Mouse (Mus musculus) left cerebral cortex, postnatal 36 days (tissue): ENCODE measurements around the gene Ppa1. TPM values are rescaled to one million over a fixed set of nuclear protein-coding genes. Genes with fewer than 3 reads are reported as not detected.
"Not testable (repeated sequence)": the region's sequence is repeated elsewhere in the genome, so short reads cannot be mapped to it uniquely, and the experiment has no call there.

Experiments used
- DNase-seq, 2 experiments: peaks; one replicate each; pipeline ENCODE4 v3.0.0; 2021 to 2022; ENCODE audit warnings: low spot score in 2 of 2, mixed read lengths in 1 of 2
- intact Hi-C: fragments of 180-260 bp; cut with DNase I; formaldehyde crosslinking; loops from one replicate; pipeline ENCODE4 v1.15.1; 2025
- total RNA-seq, 2 experiments: library from RNA; stranded (reverse); gene quantifications; 2 replicates each; pipeline ENCODE4 v1.2.3; 2021

Ppa1 gene
- total RNA-seq, result 100 to 1,000 TPM; 104 to 108 TPM

DNA sequence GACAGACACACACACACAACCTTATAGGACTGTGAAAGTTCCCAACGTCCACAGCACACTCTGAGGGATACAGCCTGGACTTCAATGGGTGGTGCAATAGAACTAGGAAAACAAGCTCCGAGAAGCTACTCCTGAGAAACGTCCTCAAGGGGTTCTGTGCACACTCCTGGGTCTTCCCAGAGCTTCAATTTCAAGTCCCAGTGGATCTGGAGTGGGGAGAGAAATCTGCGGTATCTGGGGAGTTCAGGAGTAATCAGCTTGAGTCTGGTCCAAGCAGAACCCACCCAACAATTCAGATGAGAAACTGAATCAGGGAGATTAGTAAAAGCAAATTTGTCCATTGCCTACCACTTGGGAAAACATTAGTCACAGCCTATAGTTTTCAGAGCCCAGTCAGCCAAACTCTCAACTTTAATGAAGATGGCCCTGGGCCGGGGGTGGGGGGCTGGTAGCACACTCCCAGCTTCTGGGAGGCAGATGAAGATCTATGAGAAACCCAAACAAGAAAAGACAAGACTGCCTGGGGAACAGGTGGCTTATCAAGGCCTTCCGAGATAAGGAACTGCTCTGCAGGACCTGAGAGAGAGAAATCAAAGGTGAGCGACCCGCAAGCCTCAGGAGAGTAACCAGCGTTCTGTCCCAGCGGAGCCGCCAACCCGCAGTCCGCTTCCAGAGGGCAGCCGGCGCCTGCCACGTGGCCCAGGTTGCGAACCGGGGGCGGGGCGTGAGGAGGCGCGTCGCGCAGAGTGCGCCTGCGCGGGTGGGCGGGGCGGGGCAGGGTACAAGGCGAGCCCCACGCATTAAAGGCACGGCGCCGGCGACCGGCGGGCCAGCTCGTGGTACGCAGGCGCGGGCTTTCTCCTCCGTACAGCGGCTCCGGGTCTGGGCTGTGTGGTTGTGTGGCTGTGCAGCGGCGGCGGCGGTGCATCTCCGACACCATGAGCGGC, at the start of gene Ppa1:
TSS of gene Ppa1 (plus strand) at position 763 of the 947 bp plus-strand sequence.
- peak; percentile 85 to 86 for DNase-seq
- intact Hi-C loops, result loop anchor here (5.0 kb wide), 1 partner anchor 171 kb away; the partner anchor contains the start of gene Lrrc20

- intact Hi-C loops, result no loop called here
Observed at GRCm38 (mm10) chr10:61599556-61600114, 48.7 kb upstream of the Ppa1 start.

GRCm38 (mm10) chr10:61602283-61603033, 45.9 kb upstream of the Ppa1 start:
- intact Hi-C loops, result loop anchor here (1.0 kb wide), 2 partner anchors 56 to 110 kb away; no protein-coding TSS in a partner anchor
- DNase-seq, result no peak

More at GRCm38 (mm10) chr10:61599556-61600114, 48.7 kb upstream of the Ppa1 start:
- no peak for DNase-seq

- no peak for DNase-seq
- intact Hi-C loops, result no loop called here
Observed at GRCm38 (mm10) chr10:61604376-61605065, 43.8 kb upstream of the Ppa1 start.

GRCm38 (mm10) chr10:61605381-61605780, 43.0 kb upstream of the Ppa1 start:
- DNase-seq, intact Hi-C loops: not testable (repeated sequence)

- peak in 1 of 2 experiments; percentile 22 for DNase-seq
- intact Hi-C loops, result no loop called here
Observed at GRCm38 (mm10) chr10:61605851-61606250, 42.5 kb upstream of the Ppa1 start.

- no peak for DNase-seq
- intact Hi-C loops, result no loop called here
Observed at GRCm38 (mm10) chr10:61608233-61608632, 40.1 kb upstream of the Ppa1 start.

GRCm38 (mm10) chr10:61610650-61611235, 37.6 kb upstream of the Ppa1 start:
- intact Hi-C loops, result no loop called here

DNA sequence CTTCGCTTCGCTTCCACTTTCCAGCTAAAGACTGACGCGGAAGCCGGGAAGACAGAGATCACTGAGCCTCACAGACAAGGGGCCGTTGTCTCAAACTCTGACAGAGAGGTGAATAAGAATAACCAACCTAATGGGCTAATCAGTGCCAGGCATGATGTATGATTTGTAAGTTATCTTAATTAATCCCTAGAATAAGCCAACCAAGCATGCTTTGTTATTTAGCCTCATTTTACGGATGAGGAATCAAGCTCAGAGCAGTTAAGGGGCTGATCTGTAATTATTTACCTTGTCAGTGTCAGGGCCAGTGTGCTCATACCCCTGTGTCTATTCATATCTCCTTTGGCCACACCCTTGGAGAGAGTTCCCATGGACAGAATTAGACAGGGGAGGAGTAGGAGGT, 34.0 kb upstream of the Ppa1 start:
- DNase-seq, result no peak
- intact Hi-C loops, result no loop called here

More at GRCm38 (mm10) chr10:61610650-61611235, 37.6 kb upstream of the Ppa1 start:
- DNase-seq, result no peak

GRCm38 (mm10) chr10:61618528-61618927, 29.8 kb upstream of the Ppa1 start:
- intact Hi-C loops, result no loop called here
- DNase-seq, result no peak

DNA sequence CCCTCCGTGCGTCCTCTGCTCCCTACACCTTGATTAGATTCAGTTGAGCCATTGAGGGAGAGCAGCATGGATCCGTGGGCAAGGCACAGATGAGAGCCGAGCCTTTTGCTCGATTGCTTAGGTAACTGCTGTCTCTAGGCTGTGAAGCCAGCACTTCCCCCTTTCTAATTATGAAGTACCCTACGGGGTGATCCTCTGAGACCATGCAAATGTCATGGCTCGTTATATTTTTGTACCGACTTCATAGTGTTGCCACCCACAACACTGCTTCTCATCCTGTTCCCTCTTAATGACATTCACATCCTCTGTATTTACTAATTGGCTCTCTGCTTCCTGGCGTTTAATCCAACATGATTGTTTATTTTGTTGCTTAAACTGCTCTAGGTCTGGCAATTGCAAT, 26.7 kb upstream of the Ppa1 start:
- DNase-seq, result no peak

DNA sequence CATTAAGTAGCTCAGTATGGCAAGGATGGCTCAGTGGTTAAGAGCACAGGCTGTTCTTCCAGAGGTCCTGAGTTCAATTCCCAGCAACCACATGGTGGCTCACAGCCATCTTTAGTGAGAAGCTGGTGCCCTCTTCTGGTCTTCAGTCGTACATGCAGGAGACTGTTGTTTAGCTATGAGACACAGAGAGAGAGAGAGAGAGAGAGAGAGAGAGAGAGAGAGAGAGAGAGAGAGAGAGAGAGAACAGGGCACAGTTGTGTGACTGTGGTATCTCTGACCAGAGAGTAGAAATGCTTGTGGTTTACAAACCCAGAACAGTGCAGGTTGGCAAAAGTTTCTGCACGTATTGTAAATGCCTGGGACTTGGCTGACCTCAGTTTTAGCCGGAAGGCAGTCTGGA, 24.5 kb upstream of the Ppa1 start:
- DNase-seq, intact Hi-C loops: not testable (repeated sequence)

More for the DNA sequence above, 26.7 kb upstream of the Ppa1 start:
- intact Hi-C loops, result no loop called here

GRCm38 (mm10) chr10:61624771-61625170, 23.6 kb upstream of the Ppa1 start:
- intact Hi-C loops, result no loop called here
- DNase-seq, result no peak

DNA sequence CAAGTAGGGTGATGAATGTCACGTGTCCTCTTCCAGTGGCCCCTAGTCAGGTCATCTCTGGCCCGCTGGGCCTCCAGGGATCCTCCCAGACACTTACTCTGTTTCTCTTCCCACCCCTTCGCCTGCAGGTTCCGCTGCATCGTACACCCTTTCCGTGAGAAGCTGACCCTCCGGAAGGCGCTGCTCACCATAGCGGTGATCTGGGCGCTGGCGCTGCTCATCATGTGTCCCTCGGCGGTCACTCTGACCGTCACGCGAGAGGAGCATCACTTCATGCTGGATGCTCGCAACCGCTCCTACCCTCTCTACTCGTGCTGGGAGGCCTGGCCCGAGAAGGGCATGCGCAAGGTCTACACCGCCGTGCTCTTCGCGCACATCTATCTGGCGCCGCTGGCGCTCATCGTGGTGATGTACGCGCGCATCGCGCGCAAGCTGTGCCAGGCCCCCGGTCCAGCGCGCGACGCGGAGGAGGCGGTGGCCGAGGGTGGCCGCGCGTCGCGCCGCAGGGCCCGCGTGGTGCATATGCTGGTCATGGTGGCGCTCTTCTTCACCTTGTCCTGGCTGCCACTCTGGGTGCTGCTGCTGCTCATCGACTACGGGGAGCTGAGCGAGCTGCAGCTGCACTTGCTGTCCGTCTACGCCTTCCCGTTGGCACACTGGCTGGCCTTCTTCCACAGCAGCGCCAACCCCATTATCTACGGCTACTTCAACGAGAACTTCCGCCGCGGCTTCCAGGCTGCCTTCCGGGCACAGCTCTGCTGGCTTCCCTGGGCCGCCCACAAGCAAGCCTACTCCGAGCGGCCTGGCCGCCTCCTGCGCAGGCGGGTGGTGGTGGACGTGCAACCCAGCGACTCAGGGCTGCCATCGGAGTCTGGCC, 22.7 kb upstream of the Ppa1 start:
- DNase-seq, result peak; percentile 35 to 49
- intact Hi-C loops, result no loop called here

GRCm38 (mm10) chr10:61626551-61626950, 21.8 kb upstream of the Ppa1 start:
- intact Hi-C loops, result no loop called here
- DNase-seq, result no peak

DNA sequence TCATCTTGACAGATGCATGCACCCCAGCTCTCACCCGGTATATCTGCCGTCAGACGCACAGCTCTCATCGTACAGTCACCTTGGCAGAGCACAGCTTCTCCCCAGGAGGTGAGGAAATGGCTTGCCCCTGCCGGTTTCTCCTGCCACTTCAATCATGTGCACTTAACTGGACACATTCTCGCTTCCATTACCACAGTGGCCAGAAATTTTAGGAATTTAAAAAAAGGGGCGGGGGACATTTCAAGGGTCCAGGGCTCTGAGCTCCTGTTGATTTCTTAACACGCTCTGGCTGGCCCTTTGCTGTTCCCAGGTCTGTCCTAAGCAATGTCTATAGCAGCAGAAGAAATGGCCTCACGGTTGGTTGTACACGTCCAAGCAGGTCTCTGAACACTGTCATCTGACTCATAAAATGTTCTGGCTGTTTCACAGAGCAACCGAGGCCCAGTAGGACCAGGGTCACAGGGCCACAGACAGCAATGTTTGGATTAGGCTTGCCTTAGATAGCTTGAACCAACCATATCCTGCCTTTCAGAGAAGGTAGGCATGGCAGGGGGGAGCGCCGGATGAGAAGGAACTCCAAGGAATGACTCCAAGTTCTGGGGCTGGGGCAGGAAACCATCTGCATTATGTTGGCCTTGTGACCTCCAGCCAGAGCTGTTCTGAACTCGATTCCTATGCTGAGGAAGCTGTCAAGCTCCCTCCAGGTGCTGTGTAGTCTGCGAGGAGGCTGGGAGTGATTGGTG, 21.0 kb upstream of the Ppa1 start:
- intact Hi-C loops, result no loop called here
- DNase-seq, result no peak

- no peak for DNase-seq
- intact Hi-C loops, result no loop called here
Observed at GRCm38 (mm10) chr10:61627938-61628250, 20.5 kb upstream of the Ppa1 start.

GRCm38 (mm10) chr10:61632445-61632844, 15.9 kb upstream of the Ppa1 start:
- no peak for DNase-seq
- intact Hi-C loops, result no loop called here
